Mouse (Mus musculus): ENCODE data around the gene Gpn2. TPM values are rescaled to one million over a fixed set of nuclear protein-coding genes. Genes with fewer than 3 reads are reported as not detected.

The Gpn2 gene
- polyA plus RNA-seq, 1 experiment = 22.2 TPM

- H3K27ac ChIP-seq (ENCODE audit: insufficient read depth, low read length) = no peak overlapping the region
- H3K4me1 ChIP-seq (ENCODE audit: control insufficient read depth, insufficient read depth, low read length) = peaks cover 2% of the 10 kb centered on the region
- TF ChIP-seq POLR2A (IDR thresholded peaks at IDR 0.05; ENCODE audit: insufficient read depth, low read length) (no peak), CTCF (IDR thresholded peaks at IDR 0.05; ENCODE audit: low read depth, low read length) (no peak), EP300 (IDR thresholded peaks at IDR 0.05; ENCODE audit: insufficient read depth, low read depth, low read length) (no peak)
- H3K36me3 ChIP-seq (ENCODE audit: control insufficient read depth, insufficient read depth, low read length, poor library complexity, severe bottlenecking) = peaks cover 6% of the 10 kb centered on the region; the same call in 1 of the 2 replicates
- peaks cover 4% of the 10 kb centered on the region; the same call in 1 of the 2 replicates for H3K9me3 ChIP-seq (replicated peaks; ENCODE audit: control insufficient read depth, insufficient read depth, low read length, poor library complexity, severe bottlenecking)
- H3K4me3 ChIP-seq (ENCODE audit: low read depth, low read length) = no peak overlapping the region
- H3K27me3 ChIP-seq (ENCODE audit: control insufficient read depth, insufficient read depth, low read length, poor library complexity, severe bottlenecking) = no peaks in the 10 kb centered on the region
- H3K9ac ChIP-seq (ENCODE audit: low read depth, poor library complexity, severe bottlenecking) = no peak overlapping the region
Observed at GRCm38 (mm10) chr4:133612416-133612815, 28.3 kb downstream of the Gpn2 start.

GRCm38 (mm10) chr4:133613026-133613425 is 28.9 kb downstream of the Gpn2 start:
- Histone ChIP-seq H3K9ac (ENCODE audit: low read depth, poor library complexity, severe bottlenecking) (no peak overlapping the region), H3K36me3 (ENCODE audit: control insufficient read depth, insufficient read depth, low read length, poor library complexity, severe bottlenecking) (peaks cover 6% of the 10 kb centered on the region; the same call in 1 of the 2 replicates), H3K27ac (ENCODE audit: insufficient read depth, low read length) (no peak overlapping the region), H3K4me1 (ENCODE audit: control insufficient read depth, insufficient read depth, low read length) (no peaks in the 10 kb centered on the region), H3K27me3 (ENCODE audit: control insufficient read depth, insufficient read depth, low read length, poor library complexity, severe bottlenecking) (no peaks in the 10 kb centered on the region), H3K4me3 (ENCODE audit: low read depth, low read length) (no peak overlapping the region), H3K9me3 (replicated peaks; ENCODE audit: control insufficient read depth, insufficient read depth, low read length, poor library complexity, severe bottlenecking) (peaks cover 4% of the 10 kb centered on the region; the same call in 1 of the 2 replicates)
- no peak for TF ChIP-seq EP300 (IDR thresholded peaks at IDR 0.05; ENCODE audit: insufficient read depth, low read depth, low read length)
- TF ChIP-seq POLR2A (IDR thresholded peaks at IDR 0.05; ENCODE audit: insufficient read depth, low read length) = no peak
- TF ChIP-seq CTCF (IDR thresholded peaks at IDR 0.05; ENCODE audit: low read depth, low read length) = no peak

GRCm38 (mm10) chr4:133613867-133614266 is 29.7 kb downstream of the Gpn2 start:
- H3K4me1 ChIP-seq (ENCODE audit: control insufficient read depth, insufficient read depth, low read length) = no peaks in the 10 kb centered on the region
- H3K27ac ChIP-seq (ENCODE audit: insufficient read depth, low read length) = no peak overlapping the region
- no peak overlapping the region for H3K9ac ChIP-seq (ENCODE audit: low read depth, poor library complexity, severe bottlenecking)
- peaks cover 4% of the 10 kb centered on the region; the same call in 1 of the 2 replicates for H3K9me3 ChIP-seq (replicated peaks; ENCODE audit: control insufficient read depth, insufficient read depth, low read length, poor library complexity, severe bottlenecking)
- TF ChIP-seq CTCF (IDR thresholded peaks at IDR 0.05; ENCODE audit: low read depth, low read length) = no peak
- TF ChIP-seq POLR2A (IDR thresholded peaks at IDR 0.05; ENCODE audit: insufficient read depth, low read length) = no peak
- no peak for TF ChIP-seq EP300 (IDR thresholded peaks at IDR 0.05; ENCODE audit: insufficient read depth, low read depth, low read length)
- H3K27me3 ChIP-seq (ENCODE audit: control insufficient read depth, insufficient read depth, low read length, poor library complexity, severe bottlenecking) = no peaks in the 10 kb centered on the region
- peaks cover 6% of the 10 kb centered on the region; the same call in 1 of the 2 replicates for H3K36me3 ChIP-seq (ENCODE audit: control insufficient read depth, insufficient read depth, low read length, poor library complexity, severe bottlenecking)
- no peak overlapping the region for H3K4me3 ChIP-seq (ENCODE audit: low read depth, low read length)

DNA sequence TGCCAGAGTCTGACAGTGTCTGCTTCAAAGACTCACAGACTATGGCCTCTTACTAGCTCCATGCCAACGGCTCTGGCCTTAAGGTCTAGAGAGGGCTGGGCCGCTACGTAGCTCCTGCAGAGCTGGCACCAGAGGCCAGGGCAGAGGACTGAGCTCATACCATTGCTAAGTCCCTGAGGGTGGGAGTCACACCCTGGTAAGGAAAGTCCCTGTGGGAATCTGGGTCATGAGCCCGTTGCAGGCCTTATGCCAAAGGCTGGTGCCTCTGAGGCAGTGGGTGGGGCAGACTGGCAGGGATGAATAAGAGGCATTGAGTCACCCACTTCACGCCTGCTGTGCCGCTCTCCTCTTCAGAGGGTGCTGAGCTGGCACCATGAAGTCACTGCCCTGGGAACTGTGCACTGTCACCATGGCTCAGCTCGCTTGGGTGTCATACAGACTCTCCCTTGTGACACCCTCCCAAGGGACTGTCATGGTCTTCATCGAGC is 30.2 kb downstream of the Gpn2 start:
- no peak overlapping the region for H3K9ac ChIP-seq (ENCODE audit: low read depth, poor library complexity, severe bottlenecking)
- H3K27me3 ChIP-seq (ENCODE audit: control insufficient read depth, insufficient read depth, low read length, poor library complexity, severe bottlenecking) = no peaks in the 10 kb centered on the region
- H3K9me3 ChIP-seq (replicated peaks; ENCODE audit: control insufficient read depth, insufficient read depth, low read length, poor library complexity, severe bottlenecking) = peaks cover 4% of the 10 kb centered on the region; the same call in 1 of the 2 replicates
- H3K4me3 ChIP-seq (ENCODE audit: low read depth, low read length) = no peak overlapping the region
- no peaks in the 10 kb centered on the region for H3K4me1 ChIP-seq (ENCODE audit: control insufficient read depth, insufficient read depth, low read length)
- no peak for TF ChIP-seq POLR2A (IDR thresholded peaks at IDR 0.05; ENCODE audit: insufficient read depth, low read length)
- TF ChIP-seq EP300 (IDR thresholded peaks at IDR 0.05; ENCODE audit: insufficient read depth, low read depth, low read length) = no peak
- TF ChIP-seq CTCF (IDR thresholded peaks at IDR 0.05; ENCODE audit: low read depth, low read length) = no peak
- H3K36me3 ChIP-seq (ENCODE audit: control insufficient read depth, insufficient read depth, low read length, poor library complexity, severe bottlenecking) = peaks cover 6% of the 10 kb centered on the region; the same call in 1 of the 2 replicates
- no peak overlapping the region for H3K27ac ChIP-seq (ENCODE audit: insufficient read depth, low read length)

- H3K27me3 ChIP-seq (ENCODE audit: control insufficient read depth, insufficient read depth, low read length, poor library complexity, severe bottlenecking) = no peaks in the 10 kb centered on the region
- H3K9ac ChIP-seq (ENCODE audit: low read depth, poor library complexity, severe bottlenecking) = no peak overlapping the region
- H3K4me1 ChIP-seq (ENCODE audit: control insufficient read depth, insufficient read depth, low read length) = no peaks in the 10 kb centered on the region
- peaks cover 6% of the 10 kb centered on the region; the same call in 1 of the 2 replicates for H3K36me3 ChIP-seq (ENCODE audit: control insufficient read depth, insufficient read depth, low read length, poor library complexity, severe bottlenecking)
- TF ChIP-seq POLR2A (IDR thresholded peaks at IDR 0.05; ENCODE audit: insufficient read depth, low read length) (no peak), EP300 (IDR thresholded peaks at IDR 0.05; ENCODE audit: insufficient read depth, low read depth, low read length) (no peak), CTCF (IDR thresholded peaks at IDR 0.05; ENCODE audit: low read depth, low read length) (no peak)
- H3K9me3 ChIP-seq (replicated peaks; ENCODE audit: control insufficient read depth, insufficient read depth, low read length, poor library complexity, severe bottlenecking) = peaks cover 4% of the 10 kb centered on the region; the same call in 1 of the 2 replicates
- no peak overlapping the region for H3K4me3 ChIP-seq (ENCODE audit: low read depth, low read length)
- H3K27ac ChIP-seq (ENCODE audit: insufficient read depth, low read length) = no peak overlapping the region
Observed at GRCm38 (mm10) chr4:133615416-133615815, 31.3 kb downstream of the Gpn2 start.

DNA sequence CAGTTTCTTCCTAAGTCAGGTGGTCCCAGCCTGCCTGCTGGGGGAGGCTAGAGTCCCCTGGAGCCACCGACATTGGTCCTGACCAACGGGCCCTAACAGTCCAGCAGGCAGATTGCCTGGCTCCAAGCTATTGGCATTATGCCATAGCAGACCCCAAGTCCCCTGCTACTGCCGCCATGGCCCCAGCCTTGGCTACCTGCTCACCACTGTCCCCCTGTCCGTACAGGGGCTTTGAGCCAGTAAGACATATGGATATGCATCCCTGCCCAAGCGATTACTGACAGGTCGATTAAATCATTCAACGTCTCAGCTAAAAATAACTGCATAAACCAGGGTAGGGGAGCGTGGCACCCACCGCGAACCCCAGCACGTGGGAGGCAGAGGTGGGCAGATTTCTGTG is 33.8 kb downstream of the Gpn2 start:
- Histone ChIP-seq H3K27me3 (ENCODE audit: control insufficient read depth, insufficient read depth, low read length, poor library complexity, severe bottlenecking) (no peaks in the 10 kb centered on the region), H3K4me1 (ENCODE audit: control insufficient read depth, insufficient read depth, low read length) (peaks cover 5% of the 10 kb centered on the region), H3K36me3 (ENCODE audit: control insufficient read depth, insufficient read depth, low read length, poor library complexity, severe bottlenecking) (peaks cover under 1% of the 10 kb centered on the region; the same call in 1 of the 2 replicates), H3K9ac (ENCODE audit: low read depth, poor library complexity, severe bottlenecking) (no peak overlapping the region), H3K4me3 (ENCODE audit: low read depth, low read length) (no peak overlapping the region), H3K9me3 (replicated peaks; ENCODE audit: control insufficient read depth, insufficient read depth, low read length, poor library complexity, severe bottlenecking) (no peaks in the 10 kb centered on the region), H3K27ac (ENCODE audit: insufficient read depth, low read length) (no peak overlapping the region)
- TF ChIP-seq POLR2A (IDR thresholded peaks at IDR 0.05; ENCODE audit: insufficient read depth, low read length) = no peak
- no peak for TF ChIP-seq CTCF (IDR thresholded peaks at IDR 0.05; ENCODE audit: low read depth, low read length)
- no peak for TF ChIP-seq EP300 (IDR thresholded peaks at IDR 0.05; ENCODE audit: insufficient read depth, low read depth, low read length)

Data from ES-Bruce4 (cell line).